Mouse (Mus musculus) cerebellum, adult 11-12 months (tissue): ENCODE results near the gene Galnt17.

ENCODE experiments used
- DNase-seq: peaks from one replicate; pipeline ENCODE4 v3.0.0; 2022

Galnt17 gene

GRCm38 (mm10) chr5:130919969-130920368, 388.3 kb downstream of the Galnt17 start:
- no peak for DNase-seq

GRCm38 (mm10) chr5:130914606-130915005, 393.7 kb downstream of the Galnt17 start:
- DNase-seq: peak; percentile 77

GRCm38 (mm10) chr5:130911551-130911950, 396.7 kb downstream of the Galnt17 start:
- no peak for DNase-seq

GRCm38 (mm10) chr5:130901736-130902135, 406.6 kb downstream of the Galnt17 start:
- no peak for DNase-seq

- DNase-seq: no peak
Measured at GRCm38 (mm10) chr5:130895991-130896390, 412.3 kb downstream of the Galnt17 start.

- no peak for DNase-seq
Measured at GRCm38 (mm10) chr5:130891735-130892134, 416.6 kb downstream of the Galnt17 start.

- no peak for DNase-seq
Measured at GRCm38 (mm10) chr5:130880331-130880730, 428.0 kb downstream of the Galnt17 start.

GRCm38 (mm10) chr5:130875391-130875790, 432.9 kb downstream of the Galnt17 start:
- DNase-seq: peak; percentile 66

- peak; percentile 96 for DNase-seq
Measured at GRCm38 (mm10) chr5:130871086-130871485, 437.2 kb downstream of the Galnt17 start.

GRCm38 (mm10) chr5:130869869-130870268, 438.4 kb downstream of the Galnt17 start:
- peak; percentile 33 for DNase-seq

GRCm38 (mm10) chr5:130862302-130862701, 446.0 kb downstream of the Galnt17 start:
- DNase-seq: peak; percentile 60

- no peak for DNase-seq
Measured at GRCm38 (mm10) chr5:130859736-130860135, 448.6 kb downstream of the Galnt17 start.

GRCm38 (mm10) chr5:130858706-130859105, 449.6 kb downstream of the Galnt17 start:
- DNase-seq: no peak

- peak; percentile 39 for DNase-seq
Measured at GRCm38 (mm10) chr5:130858148-130858547, 450.1 kb downstream of the Galnt17 start.

GRCm38 (mm10) chr5:130854430-130854829, 453.9 kb downstream of the Galnt17 start:
- no peak for DNase-seq

- peak; percentile 77 for DNase-seq
Measured at GRCm38 (mm10) chr5:130853371-130853770, 454.9 kb downstream of the Galnt17 start.

- DNase-seq: no peak
Measured at GRCm38 (mm10) chr5:130852182-130852581, 456.1 kb downstream of the Galnt17 start.

GRCm38 (mm10) chr5:130849610-130850009, 458.7 kb downstream of the Galnt17 start:
- no peak for DNase-seq

GRCm38 (mm10) chr5:130848562-130848961, 459.7 kb downstream of the Galnt17 start:
- no peak for DNase-seq

GRCm38 (mm10) chr5:130825797-130826196, 482.5 kb downstream of the Galnt17 start:
- DNase-seq: no peak
